Mouse (Mus musculus) forebrain, embryonic 10.5 days (tissue): ENCODE data around the gene Rtp4. TPM values are rescaled to one million over a fixed set of nuclear protein-coding genes. Genes with fewer than 3 reads are reported as not detected.

Experiments used
- DNase-seq: peaks from one replicate; pipeline ENCODE4 v3.0.0-alpha.2; 2017; ENCODE audit warnings: low spot score; ENCODE audit errors: extremely low spot score
- H3K27ac ChIP-seq: fragments of 300-500 bp; sonication (generic); 2 replicates; pipeline ENCODE4 v1.5.1; 2016; ENCODE audit warnings: mild to moderate bottlenecking
- H3K27me3 ChIP-seq: fragments of 300-500 bp; sonication (generic); 2 replicates; pipeline ENCODE4 v1.6.1; 2016; ENCODE audit warnings: mild to moderate bottlenecking; ENCODE audit not compliant: poor library complexity, severe bottlenecking
- H3K36me3 ChIP-seq: fragments of 300-500 bp; sonication (generic); replicated peaks from 2 replicates; pipeline ENCODE4 v1.6.1; 2016; ENCODE audit warnings: mild to moderate bottlenecking, moderate library complexity
- H3K4me1 ChIP-seq: fragments of 300-500 bp; sonication (generic); 2 replicates; pipeline ENCODE4 v1.6.1; 2016
- H3K4me3 ChIP-seq: fragments of 300-500 bp; sonication (generic); 2 replicates; pipeline ENCODE4 v1.5.1; 2016; ENCODE audit warnings: mild to moderate bottlenecking, moderate library complexity
- H3K9me3 ChIP-seq: fragments of 300-500 bp; sonication (generic); 2 replicates; pipeline ENCODE4 v1.6.1; 2016; ENCODE audit warnings: mild to moderate bottlenecking, moderate library complexity
- WGBS: fragments of 180-500 bp; shearing (Covaris S2); methylation state at CpG from one replicate; pipeline ENCODE4 v1.1.7; 2016; 5-methylcytosine and 5-hydroxymethylcytosine counted together
- polyA plus RNA-seq: library from polyadenylated mRNA; unstranded; fragments of >200 nt; fragmentation: Nextera tagmentation; extraction: Ambion mirVana; gene quantifications from 2 replicates; pipeline ENCODE4 v1.2.1, GENCODE M21; 2016

The Rtp4 gene
- polyA plus RNA-seq, 1 experiment from 2014 or later = 0.64 TPM

- no peak overlapping the region for H3K4me3 ChIP-seq
- DNase-seq = no peak
- no peaks in the 10 kb centered on the region for H3K9me3 ChIP-seq
- H3K36me3 ChIP-seq = no peaks in the 10 kb centered on the region; the same call in 1 of the 2 replicates
- 67% methylated on average over 1 of the region's 1 CpGs for WGBS
- peaks cover 26% of the 10 kb centered on the region for H3K4me1 ChIP-seq
- no peak overlapping the region for H3K27ac ChIP-seq
- peaks cover 83% of the 10 kb centered on the region for H3K27me3 ChIP-seq
Observed at GRCm38 (mm10) chr16:23497881-23498280, 22.2 kb upstream of the Rtp4 start.

- DNase-seq = no peak
- Histone ChIP-seq H3K4me1 (peaks cover 31% of the 10 kb centered on the region), H3K9me3 (no peaks in the 10 kb centered on the region), H3K27ac (no peak overlapping the region), H3K27me3 (peaks cover 79% of the 10 kb centered on the region), H3K36me3 (no peaks in the 10 kb centered on the region; the same call in 1 of the 2 replicates), H3K4me3 (no peak overlapping the region)
- 86% methylated on average over 7 of the region's 7 CpGs for WGBS
Observed at GRCm38 (mm10) chr16:23498691-23499131, 21.4 kb upstream of the Rtp4 start.

GRCm38 (mm10) chr16:23500558-23500957, 19.5 kb upstream of the Rtp4 start:
- WGBS = 84% methylated on average over 5 of the region's 5 CpGs

GRCm38 (mm10) chr16:23501288-23501687, 18.8 kb upstream of the Rtp4 start:
- WGBS = 92% methylated on average over 2 of the region's 2 CpGs
- H3K9me3 ChIP-seq = no peaks in the 10 kb centered on the region
- H3K36me3 ChIP-seq = no peaks in the 10 kb centered on the region
- H3K4me1 ChIP-seq = peaks cover 57% of the 10 kb centered on the region
- no peak for DNase-seq
- no peak overlapping the region for H3K4me3 ChIP-seq
- H3K27ac ChIP-seq = no peak overlapping the region
- peaks cover 66% of the 10 kb centered on the region for H3K27me3 ChIP-seq

More at GRCm38 (mm10) chr16:23500558-23500957, 19.5 kb upstream of the Rtp4 start:
- Histone ChIP-seq H3K4me1 (peaks cover 50% of the 10 kb centered on the region), H3K36me3 (no peaks in the 10 kb centered on the region), H3K27me3 (peaks cover 66% of the 10 kb centered on the region), H3K4me3 (no peak overlapping the region), H3K27ac (no peak overlapping the region), H3K9me3 (no peaks in the 10 kb centered on the region)
- no peak for DNase-seq

GRCm38 (mm10) chr16:23502478-23502877, 17.6 kb upstream of the Rtp4 start:
- H3K9me3 ChIP-seq = no peaks in the 10 kb centered on the region
- no peak overlapping the region for H3K4me3 ChIP-seq
- WGBS = 85% methylated on average over 3 of the region's 3 CpGs
- no peak for DNase-seq
- peaks cover 57% of the 10 kb centered on the region for H3K27me3 ChIP-seq
- peaks cover 53% of the 10 kb centered on the region for H3K4me1 ChIP-seq
- no peak overlapping the region for H3K27ac ChIP-seq
- no peaks in the 10 kb centered on the region for H3K36me3 ChIP-seq

GRCm38 (mm10) chr16:23503351-23503750, 16.7 kb upstream of the Rtp4 start:
- H3K4me1 ChIP-seq = peaks cover 44% of the 10 kb centered on the region

GRCm38 (mm10) chr16:23504320-23504744, 15.8 kb upstream of the Rtp4 start:
- Histone ChIP-seq H3K27ac (peak overlapping the region; percentile 86), H3K4me1 (peaks cover 37% of the 10 kb centered on the region), H3K27me3 (peaks cover 45% of the 10 kb centered on the region), H3K4me3 (peak overlapping the region; percentile 22; the same call in 1 of the 2 replicates), H3K9me3 (no peaks in the 10 kb centered on the region), H3K36me3 (no peaks in the 10 kb centered on the region)
- 14% methylated on average over 3 of the region's 3 CpGs for WGBS
- peak; percentile 52 for DNase-seq

More at GRCm38 (mm10) chr16:23503351-23503750, 16.7 kb upstream of the Rtp4 start:
- H3K4me3 ChIP-seq = no peak overlapping the region
- no peaks in the 10 kb centered on the region for H3K9me3 ChIP-seq
- no peaks in the 10 kb centered on the region for H3K36me3 ChIP-seq
- peak overlapping the region; percentile 86 for H3K27ac ChIP-seq
- 78% methylated on average over 4 of the region's 4 CpGs for WGBS
- H3K27me3 ChIP-seq = peaks cover 55% of the 10 kb centered on the region
- DNase-seq = no peak

- peaks cover 37% of the 10 kb centered on the region for H3K4me1 ChIP-seq
- no peaks in the 10 kb centered on the region for H3K9me3 ChIP-seq
- peak overlapping the region; percentile 86 for H3K27ac ChIP-seq
- WGBS = 60% methylated on average over 11 of the region's 11 CpGs
- peaks cover 30% of the 10 kb centered on the region for H3K27me3 ChIP-seq
- no peaks in the 10 kb centered on the region for H3K36me3 ChIP-seq
- H3K4me3 ChIP-seq = no peak overlapping the region
- peak; percentile 14 for DNase-seq
Observed at GRCm38 (mm10) chr16:23505904-23506687, 14.0 kb upstream of the Rtp4 start.

GRCm38 (mm10) chr16:23511166-23511935, 8.7 kb upstream of the Rtp4 start:
- DNase-seq = no peak
- Histone ChIP-seq H3K9me3 (no peaks in the 10 kb centered on the region), H3K4me3 (no peak overlapping the region), H3K27me3 (no peaks in the 10 kb centered on the region), H3K4me1 (peaks cover 5% of the 10 kb centered on the region), H3K27ac (no peak overlapping the region), H3K36me3 (no peaks in the 10 kb centered on the region; the same call in 1 of the 2 replicates)
- 74% methylated on average over 4 of the region's 4 CpGs for WGBS

GRCm38 (mm10) chr16:23513401-23513800, 6.7 kb upstream of the Rtp4 start:
- Histone ChIP-seq H3K36me3 (no peaks in the 10 kb centered on the region; the same call in 1 of the 2 replicates), H3K4me1 (peaks cover 6% of the 10 kb centered on the region), H3K4me3 (no peak overlapping the region), H3K9me3 (no peaks in the 10 kb centered on the region), H3K27me3 (no peaks in the 10 kb centered on the region), H3K27ac (no peak overlapping the region)
- WGBS = 91% methylated on average over 1 of the region's 1 CpGs
- no peak for DNase-seq

- peaks cover 26% of the 10 kb centered on the region for H3K4me1 ChIP-seq
- peaks cover 8% of the 10 kb centered on the region; the same call in 1 of the 2 replicates for H3K27me3 ChIP-seq
- no peak overlapping the region for H3K27ac ChIP-seq
- no peak for DNase-seq
- H3K9me3 ChIP-seq = no peaks in the 10 kb centered on the region
- 83% methylated on average over 3 of the region's 3 CpGs for WGBS
- no peaks in the 10 kb centered on the region; the same call in 1 of the 2 replicates for H3K36me3 ChIP-seq
- no peak overlapping the region for H3K4me3 ChIP-seq
Observed at GRCm38 (mm10) chr16:23515766-23516165, 4.3 kb upstream of the Rtp4 start.

GRCm38 (mm10) chr16:23516606-23517005, 3.5 kb upstream of the Rtp4 start:
- no peak overlapping the region for H3K27ac ChIP-seq
- 83% methylated on average over 2 of the region's 2 CpGs for WGBS
- DNase-seq = no peak
- peaks cover 34% of the 10 kb centered on the region for H3K4me1 ChIP-seq
- H3K9me3 ChIP-seq = no peaks in the 10 kb centered on the region
- no peak overlapping the region for H3K4me3 ChIP-seq
- no peaks in the 10 kb centered on the region; the same call in 1 of the 2 replicates for H3K36me3 ChIP-seq
- peaks cover 16% of the 10 kb centered on the region for H3K27me3 ChIP-seq
